ENCODE assay signal across 8 mouse cellular contexts in genomic region chr10:128805092-128806000, GRCm38 (mm10). TPM values are rescaled to one million over a fixed set of nuclear protein-coding genes. Genes with fewer than 3 reads are reported as not detected.
DNase-seq lines count a peak whose midpoint lies in the region; ATAC-seq lines count a peak whose summit lies in the region.

No protein-coding gene starts in this region.

- H3K27ac ChIP-seq in hindbrain, embryonic 13.5 days = peak overlapping the region; percentile 99

- under 1% methylated on average over 70 of the region's 70 CpGs for WGBS in hindbrain, embryonic 13.5 days

- H3K9me3 ChIP-seq in hindbrain, embryonic 13.5 days = no peaks in the 10 kb centered on the region

- peak overlapping the region; percentile 79 for H3K4me2 ChIP-seq in hindbrain, embryonic 13.5 days

- peaks cover 43% of the 10 kb centered on the region for H3K36me3 ChIP-seq in hindbrain, embryonic 13.5 days

- H3K9ac ChIP-seq in hindbrain, embryonic 13.5 days = peak overlapping the region; percentile 92

- DNase-seq in NIH3T3 (ENCODE audit: low read depth) = peak; percentile 99
- DNase-seq in cerebellum, postnatal 10 days = peak; percentile 98 to 99
- DNase-seq in frontal cortex, postnatal 10 days (ENCODE audit: low spot score in 2 of 2) = peak; percentile 92 to 93
- peak; percentile 83 to 86 for DNase-seq in layer of hippocampus, postnatal 25 days (ENCODE audit: extremely low spot score in 1 of 2, low spot score in 1 of 2)
- DNase-seq in lung, postnatal 36 days = peak; percentile 98
- peak; percentile 99 for DNase-seq in retina, postnatal 1 day
- peak; percentile 91 to 94 for DNase-seq in urinary bladder, adult 18-20 months (ENCODE audit: low spot score in 2 of 2)

- peak; percentile 95 for ATAC-seq in hindbrain, embryonic 13.5 days (ENCODE audit: low FRiP score)

- no peaks in the 10 kb centered on the region for H3K27me3 ChIP-seq in hindbrain, embryonic 13.5 days

- H3K4me1 ChIP-seq in hindbrain, embryonic 13.5 days (replicated peaks) = peaks cover 70% of the 10 kb centered on the region

- peak overlapping the region; percentile 82 for H3K4me3 ChIP-seq in hindbrain, embryonic 13.5 days

RNA-seq across cellular contexts. Expression of gene Tmem198b, which starts 1.2 kb away (rescaled TPM):
- polyA plus RNA-seq in hindbrain, embryonic 13.5 days (2015; fragmentation: Nextera tagmentation; extraction: Ambion mirVana) = 17.9 and 18.8 TPM in 2 replicates
- 10 to 100 TPM; 11.3 to 12.1 TPM for total RNA-seq in layer of hippocampus, postnatal 25 days (2021)

RNA-seq across cellular contexts. Expression of gene Dnajc14, which starts 1.5 kb away (rescaled TPM):
- 57.5 and 59.5 TPM in 2 replicates for polyA plus RNA-seq in hindbrain, embryonic 13.5 days (2015; fragmentation: Nextera tagmentation; extraction: Ambion mirVana)
- 10 to 100 TPM; 66.4 to 68.4 TPM for total RNA-seq in layer of hippocampus, postnatal 25 days (2021)

RNA-seq across cellular contexts. Expression of gene Sarnp, which starts 11.8 kb away (rescaled TPM):
- polyA plus RNA-seq in hindbrain, embryonic 13.5 days (2015; fragmentation: Nextera tagmentation; extraction: Ambion mirVana) = 185 and 190 TPM in 2 replicates
- total RNA-seq in layer of hippocampus, postnatal 25 days (2021) = 10 to 100 TPM; 36.5 to 39.9 TPM

RNA-seq across cellular contexts. Expression of gene Mmp19, which starts 14.6 kb away (rescaled TPM):
- 0.51 and 0.71 TPM in 2 replicates for polyA plus RNA-seq in hindbrain, embryonic 13.5 days (2015; fragmentation: Nextera tagmentation; extraction: Ambion mirVana)
- under 1 TPM; 0.54 to 0.81 TPM for total RNA-seq in layer of hippocampus, postnatal 25 days (2021)

RNA-seq across cellular contexts. Expression of gene Ormdl2, which starts 16.1 kb away (rescaled TPM):
- polyA plus RNA-seq in hindbrain, embryonic 13.5 days (2015; fragmentation: Nextera tagmentation; extraction: Ambion mirVana) = 30.2 and 34.4 TPM in 2 replicates
- total RNA-seq in layer of hippocampus, postnatal 25 days (2021) = 1 to 10 TPM; 7.9 to 8.8 TPM

Comparison
In these comparisons a context has a peak if more than half of its experiments do, and no peak if none do; other contexts are left out.
1. Peak in every context shown above with its lines: DNase-seq, ATAC-seq, H3K4me3 ChIP-seq and H3K27ac ChIP-seq.